Mouse (Mus musculus): ENCODE results near the gene Hip1r.

DNA sequence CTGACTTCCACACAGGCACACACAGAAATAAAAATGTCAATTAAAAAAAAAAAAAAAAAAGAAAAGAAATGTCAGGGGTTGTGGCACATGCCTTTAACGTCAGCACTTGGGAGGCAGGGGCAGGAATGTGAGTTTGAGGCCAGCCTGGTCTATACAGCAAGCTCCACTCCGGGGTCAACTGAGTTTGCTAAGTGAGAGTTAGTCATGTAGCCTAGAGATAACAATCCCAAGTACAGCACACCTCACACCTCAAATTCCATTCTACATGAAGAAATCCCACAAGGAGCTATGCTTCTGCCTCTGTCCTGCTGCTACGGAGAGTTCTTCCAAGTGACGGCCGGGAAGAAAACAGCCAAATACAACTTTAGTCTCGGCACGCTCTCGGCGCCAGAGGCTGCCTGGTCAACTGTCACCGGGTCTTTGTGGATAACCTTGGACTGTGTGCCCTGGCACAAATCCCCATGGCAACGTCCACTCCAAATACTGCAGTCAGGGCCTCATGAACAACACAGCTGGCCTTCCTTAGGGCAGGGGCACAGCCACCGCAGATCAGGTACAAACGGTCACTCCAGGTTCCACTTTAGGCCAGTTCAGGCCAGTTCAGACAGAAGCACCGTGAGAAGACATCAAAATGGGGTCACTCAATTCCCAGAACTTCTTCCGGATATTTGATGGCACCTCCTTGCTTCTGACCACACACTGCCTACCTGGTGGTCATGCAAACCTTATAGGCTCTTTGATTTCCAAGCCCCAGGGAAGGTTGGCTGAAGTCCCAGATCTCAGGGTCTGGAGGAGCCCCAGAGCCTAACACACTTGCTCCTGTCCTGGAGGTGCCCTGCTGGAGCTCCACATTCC is 52.4 kb downstream of the Hip1r start:
- no peak for TF ChIP-seq TAL1 (conservative IDR thresholded peaks at IDR 0.05; ENCODE audit: low read depth, low read length)
- TF ChIP-seq CTCF (IDR thresholded peaks at IDR 0.05; ENCODE audit: low read depth, low read length), result no peak
- TF ChIP-seq GATA1 (IDR thresholded peaks at IDR 0.05; ENCODE audit: borderline replicate concordance, low read length), result no peak
